Mouse (Mus musculus) 3134 (cell line): ENCODE results near the gene Pknox2.

Experiments
- DNase-seq: peaks from one replicate; pipeline ENCODE4 v3.0.0-alpha.2; 2011; ENCODE audit warnings: low spot score; ENCODE audit not compliant: insufficient read length; ENCODE audit errors: extremely low read depth

Gene Pknox2

DNA sequence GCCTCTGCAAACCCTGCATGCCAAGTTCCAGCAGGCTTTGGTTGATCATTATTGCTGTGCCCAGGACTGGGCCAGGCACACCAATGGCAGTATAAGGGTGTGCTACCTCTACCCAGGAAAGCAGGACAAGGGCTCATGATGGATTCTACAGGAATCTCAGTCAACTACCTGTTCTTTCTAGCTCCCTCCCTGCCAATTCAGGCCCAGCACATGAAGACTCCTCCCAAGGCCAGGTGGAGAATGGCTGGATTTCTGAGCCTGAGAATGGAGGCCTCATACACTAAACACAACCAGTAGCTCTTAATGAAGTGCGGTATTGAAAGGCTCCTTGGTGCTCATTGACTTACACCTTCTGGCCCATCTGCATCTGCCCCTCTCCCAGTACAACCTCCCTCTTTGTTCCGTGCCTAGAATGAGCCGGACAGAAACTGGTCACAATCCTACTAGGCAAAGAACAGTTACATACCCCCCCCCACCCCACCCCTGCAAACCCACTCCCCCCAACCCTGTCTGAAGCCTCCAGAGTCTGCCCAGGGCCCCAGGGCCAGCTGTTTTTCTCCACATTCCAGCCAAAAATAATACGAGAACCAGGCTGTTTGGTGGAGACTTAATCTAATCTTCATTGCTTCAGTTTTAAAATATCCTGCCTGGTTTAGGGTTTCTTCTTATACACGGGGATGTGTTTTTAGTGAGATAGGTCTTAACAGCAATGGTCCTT is 6.6 kb downstream of the Pknox2 start:
- DNase-seq = no peak

DNA sequence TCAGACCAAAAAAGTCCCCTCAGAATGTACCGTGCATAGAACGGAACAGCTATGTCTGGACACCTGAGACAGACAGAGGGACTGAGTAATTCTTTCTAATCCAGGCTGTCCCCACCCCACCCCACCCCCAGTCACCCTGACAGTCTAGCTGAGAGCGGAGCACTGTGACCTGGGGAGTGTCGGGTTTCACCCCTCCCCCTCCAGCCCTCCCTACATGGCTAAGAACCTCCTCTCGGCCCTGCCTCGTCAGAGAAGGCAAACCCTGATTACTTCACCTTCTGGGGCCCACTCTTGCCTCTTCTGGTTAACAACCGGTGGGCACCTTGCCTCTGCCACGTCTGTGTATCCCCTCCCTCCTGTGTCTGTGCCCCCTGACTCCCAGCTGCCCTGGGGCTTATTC is 7.7 kb downstream of the Pknox2 start:
- DNase-seq = peak; percentile 40

DNA sequence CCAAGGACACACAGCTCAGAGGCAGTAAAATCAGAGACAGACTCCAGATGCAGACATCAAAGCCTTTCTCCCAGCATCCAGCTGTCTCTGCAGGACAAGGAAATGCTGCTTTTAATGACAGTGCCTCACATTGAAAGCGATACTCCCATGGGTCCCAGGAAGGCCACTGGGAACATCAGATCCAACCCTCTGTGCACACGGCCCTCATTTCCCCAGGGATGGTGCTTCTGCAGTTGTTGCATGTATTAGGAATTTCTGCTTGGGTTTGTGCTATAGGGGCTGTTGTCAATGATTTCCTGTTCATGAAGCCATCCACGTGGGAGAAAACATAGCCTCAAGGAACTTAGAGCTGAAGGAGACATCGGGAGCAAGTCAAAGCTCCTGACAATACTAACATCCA is 8.3 kb downstream of the Pknox2 start:
- no peak for DNase-seq

DNA sequence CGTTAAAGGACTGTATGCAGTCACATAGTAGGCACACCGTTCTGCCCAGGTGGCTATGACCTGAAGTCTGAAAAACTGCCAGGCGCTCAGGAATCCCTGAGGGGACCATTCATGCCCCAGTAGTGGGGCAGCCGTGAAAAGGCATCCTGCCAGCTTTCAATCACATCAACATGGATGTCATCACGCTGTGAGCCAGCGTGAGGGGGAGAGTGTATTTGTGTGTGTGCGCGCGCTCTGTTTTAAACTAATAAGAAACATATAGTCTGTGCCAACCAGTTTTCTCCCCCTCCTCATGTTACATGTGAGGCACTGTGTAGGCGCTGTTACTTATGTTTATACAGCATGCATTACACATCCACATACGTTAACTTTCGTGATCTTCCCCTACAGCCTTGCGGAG is 10.9 kb downstream of the Pknox2 start:
- no peak for DNase-seq

DNA sequence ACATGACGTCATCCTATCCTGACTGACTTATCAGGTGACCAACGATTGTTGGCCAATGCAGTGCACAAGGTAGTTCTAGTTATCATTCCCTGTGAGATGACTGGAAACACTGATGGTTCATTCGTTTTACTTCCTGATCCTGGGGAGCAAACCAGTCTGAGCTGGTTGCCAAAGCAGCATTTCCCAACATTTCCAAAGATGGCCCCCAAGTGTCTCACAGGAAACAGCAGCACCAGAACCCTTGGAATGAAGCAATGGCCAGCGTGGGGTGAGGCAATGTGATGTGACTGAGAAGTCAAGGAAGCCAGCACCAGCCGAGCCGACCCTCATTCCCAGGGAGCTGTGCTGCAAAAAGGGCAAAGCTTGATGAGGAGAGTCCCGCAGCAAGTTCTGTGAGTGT is 13.7 kb downstream of the Pknox2 start:
- DNase-seq = no peak

DNA sequence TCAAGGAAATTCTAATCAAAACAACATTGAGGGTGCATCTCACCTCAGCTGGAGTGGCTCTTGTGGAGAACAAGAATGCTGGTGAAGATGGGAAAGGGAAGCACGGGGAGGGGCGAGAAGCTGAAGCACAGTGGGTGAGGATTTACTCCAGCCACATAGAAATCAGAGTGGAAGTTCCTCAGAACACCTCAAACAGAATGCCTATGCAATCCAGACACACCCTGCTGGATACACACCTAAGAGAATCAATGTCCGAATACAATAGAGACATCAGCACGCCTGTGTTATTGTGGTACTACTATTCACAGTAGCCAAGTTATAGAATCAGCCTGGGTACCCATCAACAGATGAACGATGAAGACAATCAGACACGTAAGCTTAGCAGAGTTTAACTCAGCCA is 18.2 kb downstream of the Pknox2 start:
- no peak for DNase-seq

DNA sequence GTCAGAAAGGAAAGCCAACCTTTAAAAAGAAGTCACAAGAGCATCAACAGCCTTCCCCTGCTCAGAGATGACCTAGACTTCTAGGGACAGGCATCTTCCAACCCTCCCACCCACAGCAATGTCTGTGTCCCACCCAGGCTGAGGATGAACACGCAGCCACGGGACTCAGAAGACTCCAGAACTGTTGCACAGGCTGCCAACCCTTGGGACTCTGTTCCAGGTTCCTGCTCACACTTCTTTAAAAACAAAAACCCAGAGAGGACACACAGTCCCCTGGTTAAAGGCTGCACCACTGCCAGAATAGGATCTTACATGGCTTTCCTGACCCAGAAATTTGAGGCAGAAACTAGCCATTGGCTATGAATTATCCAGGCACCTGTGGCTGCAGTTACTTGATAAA is 21.0 kb downstream of the Pknox2 start:
- no peak for DNase-seq

DNA sequence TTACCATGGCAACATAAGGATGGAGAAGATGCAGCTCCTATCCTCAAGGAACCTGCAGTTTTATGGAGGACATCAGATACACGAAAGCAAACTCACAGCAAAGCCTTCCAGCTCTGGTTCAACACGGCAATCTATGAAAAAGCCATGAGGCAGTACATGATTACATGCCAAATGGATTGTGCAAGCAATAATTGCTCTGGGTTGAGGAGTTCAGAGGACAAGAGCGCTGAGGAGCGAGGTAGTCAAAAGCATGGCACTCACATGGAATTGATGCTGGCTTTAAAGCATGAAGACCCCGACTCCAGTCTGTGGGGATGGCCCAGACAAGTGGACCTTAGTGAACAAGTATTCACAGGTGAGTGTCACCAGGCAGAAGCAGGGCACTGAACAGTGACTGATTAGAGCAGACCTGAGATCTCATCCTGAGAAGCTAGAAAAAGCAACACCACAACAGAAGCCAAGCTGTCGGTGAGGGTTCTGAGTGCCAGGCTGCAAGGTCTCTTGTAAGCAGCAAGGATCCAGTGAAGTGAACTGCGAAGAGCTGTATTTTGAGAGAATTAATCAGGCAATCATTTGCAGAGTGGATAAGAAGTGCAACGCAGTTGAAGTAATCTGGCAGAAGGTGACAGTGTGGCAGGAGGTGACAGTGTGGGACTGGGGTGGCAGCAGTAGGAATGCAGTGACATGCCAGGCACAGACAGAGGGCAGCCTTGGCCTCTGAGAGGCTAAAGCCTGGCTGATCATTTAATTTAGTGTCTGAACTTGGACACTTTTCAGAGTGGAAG is 22.3 kb downstream of the Pknox2 start:
- no peak for DNase-seq

DNA sequence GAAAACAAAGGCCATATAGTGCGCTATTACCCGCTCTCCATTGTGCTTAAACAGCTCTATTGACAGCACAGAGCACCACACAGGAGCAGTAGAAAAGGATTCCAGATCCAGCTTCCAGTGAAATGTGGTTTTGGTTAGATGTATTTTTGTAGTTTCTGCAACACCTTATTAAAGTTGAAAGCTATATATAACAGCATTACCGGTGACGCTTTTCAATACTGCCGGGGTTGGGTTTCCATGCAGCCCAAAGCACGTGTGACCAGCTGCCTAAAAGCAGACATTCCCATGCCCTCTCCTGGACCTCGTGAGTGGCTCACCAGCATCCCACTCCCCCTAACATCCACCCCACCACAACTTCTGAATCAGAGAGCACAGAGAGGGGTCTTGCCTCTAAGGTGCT is 23.8 kb downstream of the Pknox2 start:
- no peak for DNase-seq

DNA sequence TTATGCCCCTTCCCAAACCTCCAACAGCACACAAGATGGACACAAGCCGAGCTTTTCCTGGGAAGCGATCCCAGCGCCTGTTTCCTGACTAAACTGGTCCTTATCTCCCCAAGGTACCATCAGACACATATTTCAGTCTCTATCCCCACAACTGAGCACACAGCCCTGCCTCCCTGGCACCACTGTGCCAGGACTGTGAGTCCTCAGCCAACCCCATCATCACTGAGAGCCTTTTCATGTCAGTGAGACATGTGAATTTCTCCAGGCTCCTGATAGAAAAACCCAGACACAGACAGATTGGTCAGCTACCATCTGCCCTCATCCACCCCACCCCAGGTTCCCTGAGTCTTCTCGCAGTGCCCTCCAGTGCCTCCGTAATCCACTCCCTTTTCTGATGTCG is 24.2 kb downstream of the Pknox2 start:
- DNase-seq = no peak

DNA sequence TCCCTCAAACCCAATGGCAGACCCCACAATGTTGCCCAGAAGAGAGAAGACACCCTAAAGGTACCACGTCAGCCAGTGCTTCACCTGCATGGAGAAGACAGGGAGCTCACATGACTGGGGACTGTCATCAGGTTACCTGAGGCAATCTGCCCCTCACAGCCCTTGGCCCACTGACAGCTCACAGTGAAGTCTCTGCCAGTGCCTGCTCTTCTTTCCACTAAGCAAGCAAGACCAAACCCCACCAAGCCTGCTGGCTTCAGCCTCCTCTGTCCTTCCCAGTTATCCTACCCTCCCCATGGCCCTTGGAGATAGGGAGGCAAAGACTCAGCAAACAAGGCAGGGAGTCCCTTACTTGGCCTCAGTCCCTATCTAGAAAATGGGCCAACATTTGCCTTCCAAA is 24.8 kb downstream of the Pknox2 start:
- no peak for DNase-seq

DNA sequence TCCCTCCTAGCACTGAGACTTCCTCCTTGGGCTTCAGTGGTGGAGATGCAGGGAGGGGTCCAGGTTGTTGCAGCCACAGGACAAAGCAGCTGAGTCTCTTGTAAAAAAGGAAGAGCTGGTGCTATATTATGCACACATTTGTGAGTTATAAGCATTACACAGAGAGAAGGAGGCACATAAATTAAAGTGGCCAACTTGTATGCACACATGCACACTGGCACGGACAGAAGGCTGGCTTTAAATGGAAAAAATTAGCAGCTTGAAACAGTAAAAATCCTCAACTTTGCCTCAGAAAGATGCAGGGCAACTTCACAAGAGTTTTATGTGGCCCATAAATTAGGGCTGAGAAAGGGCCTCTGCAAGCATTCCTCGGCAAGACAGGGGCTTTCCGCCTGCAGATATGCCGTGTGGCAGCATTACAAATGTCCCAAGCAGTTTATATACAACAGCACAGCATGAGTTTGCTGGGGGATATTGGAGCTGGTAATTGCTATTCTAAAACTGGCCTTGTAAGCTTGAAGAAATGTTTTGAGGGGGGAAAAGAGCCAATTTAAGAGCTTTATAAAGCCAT is 25.4 kb downstream of the Pknox2 start:
- no peak for DNase-seq

DNA sequence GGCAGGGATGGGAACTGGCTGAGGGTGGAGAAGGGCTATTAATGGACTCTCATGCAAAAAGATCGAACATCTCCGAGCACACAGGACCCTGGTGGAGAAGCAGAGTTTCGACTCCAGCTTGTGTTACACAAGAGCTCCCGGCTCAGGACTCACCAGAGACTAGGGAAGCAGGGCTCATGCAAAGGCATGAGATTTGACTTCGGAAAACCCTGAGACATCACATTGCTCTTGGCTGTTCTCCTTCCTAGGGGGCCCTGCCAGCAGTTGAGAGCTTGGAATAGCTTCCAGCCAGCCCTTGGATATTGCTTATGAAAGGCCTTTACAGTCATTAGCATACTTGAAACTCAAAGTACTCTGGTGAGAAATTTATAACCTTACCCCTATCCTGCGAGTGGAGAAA is 26.4 kb downstream of the Pknox2 start:
- DNase-seq = no peak

DNA sequence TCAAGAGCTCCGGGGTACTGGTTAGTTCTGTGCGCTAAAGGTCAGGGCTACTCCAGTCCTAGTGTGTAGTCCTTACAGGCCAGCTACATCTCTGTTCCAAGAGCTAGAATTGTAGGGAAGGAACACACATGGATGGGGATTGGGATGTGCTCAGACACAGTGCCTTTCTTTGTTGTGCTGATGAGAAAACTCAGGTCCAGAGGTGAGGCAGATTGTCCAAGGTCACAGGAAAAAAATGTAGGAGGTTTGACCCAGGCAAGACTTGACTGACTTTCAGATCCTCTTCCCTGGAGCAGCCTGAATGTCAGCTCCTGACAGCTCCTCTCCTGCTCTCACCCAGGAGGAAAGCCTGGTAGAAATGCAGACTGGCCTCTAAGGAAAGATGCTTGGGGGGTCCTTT is 29.7 kb downstream of the Pknox2 start:
- DNase-seq = no peak

DNA sequence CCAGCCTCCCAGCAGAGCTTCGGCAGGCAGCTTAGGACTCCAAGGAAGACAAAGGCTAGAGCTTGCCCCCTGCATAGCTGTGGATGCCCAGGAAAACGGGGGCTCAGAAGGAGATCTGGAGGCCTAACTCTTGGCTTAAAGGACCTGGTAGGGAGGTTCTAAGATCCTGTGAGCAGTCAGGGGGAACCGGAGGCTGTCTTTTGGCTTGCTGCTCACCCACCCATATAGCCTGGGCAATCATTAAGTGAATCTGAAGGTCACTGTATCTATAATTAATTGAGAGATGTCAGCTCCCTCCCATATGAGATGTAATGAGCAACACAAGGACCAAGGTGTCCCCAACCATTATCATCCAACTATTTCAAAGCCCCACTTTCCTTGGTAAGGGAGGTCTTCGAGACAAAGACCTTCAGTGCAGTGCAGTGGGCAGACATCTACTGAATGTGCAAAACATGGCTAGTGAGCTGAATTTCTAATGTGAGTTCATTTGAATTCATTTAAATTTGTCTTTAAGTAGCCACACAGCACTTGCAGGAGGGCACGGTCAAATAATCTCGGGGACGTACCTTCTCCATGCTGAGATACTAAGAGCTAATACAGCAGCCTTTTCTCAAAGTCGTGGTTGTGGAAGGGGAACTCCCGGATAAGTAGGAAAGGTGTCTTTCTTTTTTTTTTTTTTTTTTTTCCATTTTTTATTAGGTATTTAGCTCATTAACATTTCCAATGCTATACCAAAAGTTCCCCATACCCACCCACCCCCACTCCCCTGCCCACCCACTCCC is 30.4 kb downstream of the Pknox2 start:
- DNase-seq = no peak

DNA sequence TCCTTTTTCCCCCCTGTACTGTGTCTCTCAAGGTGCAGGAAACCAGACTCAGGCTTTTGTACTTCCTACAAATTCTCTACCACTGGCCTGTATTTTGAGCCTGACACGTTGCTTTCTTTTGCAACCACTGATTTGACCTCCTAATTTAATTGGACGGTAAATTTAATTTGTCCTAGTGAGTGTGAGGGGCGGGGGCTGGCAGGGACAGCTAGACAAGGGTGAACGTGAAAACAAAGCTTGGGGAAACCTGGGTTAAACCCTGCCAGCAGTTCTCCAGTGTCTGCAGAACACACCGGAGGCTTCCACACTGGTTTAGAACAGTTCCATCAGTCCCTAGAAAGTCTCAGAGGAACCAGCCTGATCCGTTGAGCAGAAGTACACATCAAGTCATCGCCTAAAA is 31.4 kb downstream of the Pknox2 start:
- no peak for DNase-seq

DNA sequence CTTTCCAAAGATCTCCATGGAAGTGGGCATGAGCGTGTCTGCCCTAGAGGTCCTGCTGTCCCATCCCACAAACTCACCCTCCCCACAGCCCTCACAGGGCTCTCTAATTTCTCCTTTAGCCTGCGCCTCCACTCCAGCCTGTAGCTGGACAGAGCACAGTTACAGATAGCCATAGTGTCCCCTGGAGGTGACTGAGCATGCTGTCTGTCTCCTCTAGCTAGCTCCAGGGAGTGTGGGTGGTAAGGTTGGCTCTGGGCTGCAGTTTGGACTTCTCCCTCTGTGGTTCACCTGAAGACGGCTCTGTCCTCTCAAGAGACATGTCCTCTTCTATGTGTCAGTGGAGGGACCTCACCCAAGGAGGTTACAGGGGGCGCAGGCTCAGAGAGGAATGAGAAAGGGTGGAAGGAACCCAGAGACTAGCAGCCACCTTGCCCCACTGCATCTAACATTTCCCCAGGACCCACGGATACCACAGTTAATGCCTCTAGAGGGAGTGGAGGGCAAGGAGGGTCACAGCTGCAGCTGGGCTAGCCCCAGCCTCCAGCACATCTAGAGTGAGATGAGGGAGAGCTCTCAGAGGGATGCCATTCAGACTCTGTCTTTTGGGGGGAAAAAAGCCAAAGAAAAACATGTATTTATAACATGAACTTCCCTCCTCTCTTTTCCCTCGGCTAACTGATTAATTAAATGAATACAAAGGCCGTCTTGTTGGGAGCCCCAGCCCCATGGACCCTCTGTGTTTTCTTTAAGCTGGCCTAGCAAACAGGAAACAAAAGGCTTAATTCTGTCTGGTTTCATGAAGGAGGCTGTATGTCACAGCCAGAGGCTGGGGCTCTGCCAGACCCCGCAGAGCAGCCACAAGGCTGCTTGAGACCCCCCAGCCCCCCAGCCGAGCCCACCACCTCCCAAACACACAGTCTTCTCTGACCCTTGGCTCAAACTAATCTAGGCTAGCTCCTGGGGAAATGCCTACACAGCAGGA is 32.6 kb downstream of the Pknox2 start:
- DNase-seq = no peak

DNA sequence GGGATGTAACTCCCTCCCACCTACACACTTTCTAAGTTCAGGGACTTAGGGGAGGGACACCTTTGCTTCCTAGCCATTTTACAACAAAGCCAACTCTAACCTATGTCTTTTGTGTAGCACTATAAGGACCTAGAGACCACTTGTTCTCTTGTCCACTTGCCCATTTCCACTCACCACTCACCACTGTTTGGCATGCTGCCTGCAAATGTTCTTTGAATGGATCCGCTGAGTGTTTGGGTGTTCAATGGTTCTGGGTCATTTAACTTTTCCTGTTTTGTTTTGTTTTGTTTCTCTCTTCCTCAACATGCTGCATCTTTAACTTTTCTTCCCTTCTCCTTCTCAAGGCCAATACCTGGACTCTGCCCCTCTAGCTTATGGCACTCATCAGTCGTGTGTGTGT is 39.7 kb downstream of the Pknox2 start:
- no peak for DNase-seq

DNA sequence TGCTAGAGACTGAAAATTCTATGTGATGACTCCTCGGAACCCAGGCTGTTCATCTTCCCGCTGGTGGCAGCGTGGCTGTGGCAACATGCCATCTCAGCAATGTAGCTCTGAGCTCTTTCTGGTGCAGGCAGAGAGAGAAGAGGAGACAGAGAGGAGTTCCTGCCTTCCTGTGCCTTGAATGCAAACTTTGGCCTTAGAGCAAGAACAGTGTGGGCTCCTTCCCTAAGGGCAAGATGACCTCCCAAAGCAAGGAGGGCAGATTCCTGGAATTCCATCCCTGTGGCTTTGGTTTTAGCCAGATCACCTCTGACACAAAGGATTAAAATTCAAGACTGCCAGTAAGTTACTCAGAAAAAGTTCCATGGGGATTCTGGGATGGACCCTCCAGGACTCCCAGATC is 40.4 kb downstream of the Pknox2 start:
- peak; percentile 65 for DNase-seq

DNA sequence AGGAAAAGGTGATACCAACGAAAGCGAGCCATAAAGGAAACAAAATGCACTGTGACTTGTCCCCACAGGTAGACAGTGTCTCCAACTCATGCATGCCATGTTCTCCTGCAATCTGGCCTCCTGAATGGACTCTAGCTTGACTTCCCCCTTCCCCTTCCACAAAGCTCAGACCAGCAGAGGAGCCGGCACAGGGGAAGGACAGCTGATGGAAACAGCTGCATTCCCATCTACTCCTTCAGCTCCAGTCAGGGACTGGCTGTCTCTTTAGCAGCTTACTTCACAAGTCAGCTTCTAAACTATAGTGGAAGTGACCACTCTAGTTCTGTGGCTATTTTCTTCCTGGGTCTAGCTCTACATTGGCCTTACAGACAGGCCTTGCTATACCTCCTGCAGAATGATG is 43.0 kb downstream of the Pknox2 start:
- no peak for DNase-seq
